Mouse (Mus musculus): ENCODE measurements at regions not wholly inside any gene's neighbourhood (a gene's known extent, or its start where the extent isn't known, plus 50 kb on each side); places are given as distances from the start of the nearest gene placed in this dataset.
A peak's percentile ranks its signal among the peaks of the same experiment; 100 is the strongest.

- 86% methylated on average over 2 of the region's 2 CpGs for WGBS
- H3K9me3 ChIP-seq (ENCODE audit: low read length): no peaks in the 10 kb centered on the region
- no peak overlapping the region for H3K9ac ChIP-seq
- no peak for DNase-seq
- no peak overlapping the region for H3K4me3 ChIP-seq (ENCODE audit: low read depth, low read length)
- H3K27me3 ChIP-seq (ENCODE audit: insufficient read depth, low read length): no peaks in the 10 kb centered on the region
- no peak for ATAC-seq
- no peaks in the 10 kb centered on the region for H3K36me3 ChIP-seq (ENCODE audit: insufficient read depth)
- TF ChIP-seq CTCF (IDR thresholded peaks at IDR 0.05; ENCODE audit: low read depth): no peak
- H3K4me1 ChIP-seq (ENCODE audit: insufficient read depth): no peaks in the 10 kb centered on the region
- no peak overlapping the region for H3K27ac ChIP-seq (ENCODE audit: low read depth, low read length)
- no peak overlapping the region for H3K4me2 ChIP-seq (ENCODE audit: low read depth)
These were observed 62.6 kb upstream of the Skap2 start for GRCm38 (mm10) chr6:52074904-52075303.

DNA sequence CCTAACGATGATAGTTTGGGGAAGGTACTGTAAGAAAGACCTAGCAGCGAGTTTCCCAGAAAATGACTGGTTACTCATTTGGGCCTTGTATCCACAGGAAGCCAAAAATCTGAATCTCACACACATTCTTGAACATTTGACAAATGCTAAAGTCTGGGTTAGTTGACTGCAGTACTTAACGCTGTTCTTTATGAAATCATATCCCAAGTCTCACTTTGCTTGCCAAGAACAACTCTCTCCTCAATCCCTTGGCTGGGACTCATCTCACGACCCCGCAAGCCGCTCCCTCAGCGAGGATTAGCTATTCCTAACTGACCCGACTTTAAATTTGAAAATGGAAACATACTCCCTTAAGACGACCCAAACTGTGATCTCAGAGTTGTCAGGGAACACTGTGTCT lies 54.8 kb upstream of the Skap2 start:
- WGBS: 68% methylated on average over 9 of the region's 9 CpGs
- Histone ChIP-seq H3K4me1 (ENCODE audit: insufficient read depth) (no peaks in the 10 kb centered on the region; the same call in 1 of the 2 replicates), H3K4me2 (ENCODE audit: low read depth) (no peak overlapping the region), H3K27ac (ENCODE audit: low read depth, low read length) (no peak overlapping the region), H3K27me3 (ENCODE audit: insufficient read depth, low read length) (no peaks in the 10 kb centered on the region), H3K9ac (no peak overlapping the region), H3K36me3 (ENCODE audit: insufficient read depth) (no peaks in the 10 kb centered on the region), H3K4me3 (ENCODE audit: low read depth, low read length) (no peak overlapping the region), H3K9me3 (ENCODE audit: low read length) (no peaks in the 10 kb centered on the region)
- no peak for ATAC-seq
- TF ChIP-seq CTCF (IDR thresholded peaks at IDR 0.05; ENCODE audit: low read depth): no peak
- no peak for DNase-seq

GRCm38 (mm10) chr6:52065652-52066051 lies 53.3 kb upstream of the Skap2 start:
- Histone ChIP-seq H3K27me3 (ENCODE audit: insufficient read depth, low read length) (no peaks in the 10 kb centered on the region), H3K4me1 (ENCODE audit: insufficient read depth) (no peaks in the 10 kb centered on the region; the same call in 1 of the 2 replicates), H3K9ac (no peak overlapping the region), H3K4me2 (ENCODE audit: low read depth) (no peak overlapping the region), H3K36me3 (ENCODE audit: insufficient read depth) (no peaks in the 10 kb centered on the region), H3K4me3 (ENCODE audit: low read depth, low read length) (no peak overlapping the region), H3K9me3 (ENCODE audit: low read length) (no peaks in the 10 kb centered on the region), H3K27ac (ENCODE audit: low read depth, low read length) (no peak overlapping the region)
- no peak for DNase-seq
- no peak for TF ChIP-seq CTCF (IDR thresholded peaks at IDR 0.05; ENCODE audit: low read depth)
- ATAC-seq: no peak
- WGBS: 91% methylated on average over 10 of the region's 10 CpGs

DNA sequence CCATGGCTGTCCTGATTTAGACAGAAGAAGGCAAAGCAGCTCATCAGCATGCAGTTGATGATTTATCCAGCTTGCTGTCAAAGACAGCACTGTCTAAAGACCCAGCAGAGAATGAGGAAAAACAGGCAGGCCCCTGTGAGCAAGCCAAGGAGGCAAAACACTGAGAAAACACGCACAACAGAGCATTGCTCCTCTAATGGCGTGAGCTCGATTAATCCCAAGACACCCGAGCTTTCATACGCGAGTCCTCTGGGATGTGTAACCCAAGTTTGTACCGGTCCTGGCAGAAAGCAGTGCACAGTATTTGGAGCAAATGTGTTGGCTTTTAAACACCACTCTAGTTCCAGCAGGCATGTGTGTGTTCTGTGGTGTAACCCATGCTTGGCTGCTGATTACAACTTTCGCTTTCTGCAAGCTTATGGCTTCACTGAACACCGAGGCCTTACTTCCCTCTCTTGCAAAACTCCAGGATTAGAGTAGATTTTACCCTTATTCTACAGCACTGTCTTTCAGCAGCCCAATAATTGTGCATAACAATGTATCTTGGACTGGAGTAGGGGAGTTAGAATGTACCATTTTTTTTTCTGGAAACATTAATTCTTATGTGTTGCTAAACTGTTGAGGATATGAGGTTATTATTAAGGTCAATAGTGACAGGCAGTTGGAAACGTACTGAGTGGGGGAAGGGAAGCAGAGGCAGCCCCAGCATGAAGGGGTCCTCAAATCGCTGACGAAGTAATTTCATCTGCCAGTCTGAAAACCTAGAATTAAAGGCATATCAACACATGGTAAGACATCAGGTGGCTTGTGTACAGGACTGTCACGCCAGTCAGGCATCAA lies 52.0 kb upstream of the Skap2 start:
- peak; percentile 69 for DNase-seq
- 0 out of 2 replicates have a peak overlapping the region, but pooled peaks have one; percentile 19 for H3K9ac ChIP-seq
- no peaks in the 10 kb centered on the region for H3K9me3 ChIP-seq (ENCODE audit: low read length)
- no peaks in the 10 kb centered on the region; the same call in 1 of the 2 replicates for H3K4me1 ChIP-seq (ENCODE audit: insufficient read depth)
- peak overlapping the region; percentile 8; the same call in 1 of the 2 replicates for H3K4me2 ChIP-seq (ENCODE audit: low read depth)
- H3K27me3 ChIP-seq (ENCODE audit: insufficient read depth, low read length): no peaks in the 10 kb centered on the region
- no peak for TF ChIP-seq CTCF (IDR thresholded peaks at IDR 0.05; ENCODE audit: low read depth)
- no peak overlapping the region for H3K4me3 ChIP-seq (ENCODE audit: low read depth, low read length)
- 37% methylated on average over 13 of the region's 13 CpGs for WGBS
- no peaks in the 10 kb centered on the region for H3K36me3 ChIP-seq (ENCODE audit: insufficient read depth)
- peak overlapping the region; percentile 24; the same call in 1 of the 2 replicates for H3K27ac ChIP-seq (ENCODE audit: low read depth, low read length)
- peak; percentile 88 for ATAC-seq
